Mouse (Mus musculus) embryonic fibroblast, embryonic 13.5 days (primary cell): ENCODE measurements around the gene Gm43738.
A peak's percentile ranks its signal among the peaks of the same experiment; 100 is the strongest.

Experiments used
- CTCF ChIP-seq: IDR thresholded peaks from 2 replicates; pipeline ENCODE4 v1.5.1; 2011; ENCODE audit warnings: mild to moderate bottlenecking, control low read depth, low read length, moderate library complexity, borderline replicate concordance; ENCODE audit not compliant: insufficient read depth
- POLR2A ChIP-seq: IDR thresholded peaks from 2 replicates; pipeline ENCODE4 v1.6.1; 2011; ENCODE audit warnings: low read depth, mild to moderate bottlenecking, control low read depth, low read length, moderate library complexity

DNA sequence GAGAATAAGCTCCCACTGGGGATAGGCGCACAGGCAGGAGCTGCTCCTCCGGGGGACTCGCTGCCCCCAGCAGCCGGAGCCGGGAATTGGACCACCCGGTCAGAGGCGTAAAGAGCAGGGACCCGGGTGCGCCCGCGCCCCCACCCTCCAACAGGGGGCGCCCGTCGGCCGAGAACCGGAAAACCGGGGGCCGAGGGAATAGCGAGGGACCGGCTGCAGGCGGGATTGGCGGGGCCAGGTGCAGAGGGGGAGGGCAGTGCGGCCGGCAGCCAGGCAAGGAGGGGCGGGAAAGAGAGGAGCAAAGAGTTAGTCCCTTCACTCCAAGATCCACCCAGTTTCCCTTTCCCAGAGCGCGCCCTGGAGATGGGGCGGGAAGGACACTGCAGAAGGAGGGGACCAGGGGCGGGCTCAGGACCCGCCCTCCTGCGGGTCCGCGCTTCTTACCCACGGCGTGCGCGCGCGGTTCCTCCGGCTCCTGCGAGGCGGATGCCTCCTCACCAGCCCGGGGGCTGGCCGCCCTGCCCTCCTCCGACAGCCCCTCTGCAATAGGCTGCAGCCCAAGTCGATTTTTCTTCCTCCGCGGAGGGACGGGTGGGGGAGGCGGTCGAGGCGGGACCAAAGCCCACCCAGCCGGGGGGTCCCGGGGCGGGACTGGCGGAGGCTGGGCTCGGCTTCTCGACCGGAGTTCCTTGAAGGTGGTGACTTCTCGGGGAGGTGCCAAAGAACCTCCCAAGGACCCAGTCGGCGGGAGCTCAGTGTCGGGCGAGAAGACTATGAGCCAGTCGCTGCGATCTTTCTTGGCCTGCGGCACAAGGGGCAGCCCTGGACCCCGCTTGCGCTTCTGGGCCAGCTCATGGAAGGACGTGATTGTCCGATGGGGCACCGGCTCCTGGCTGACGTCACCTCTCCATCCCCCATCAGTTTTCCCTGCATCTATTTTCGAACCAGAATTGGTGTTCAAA is 9.9 kb downstream of the Gm43738 start:
- TF ChIP-seq CTCF (peak; percentile 28; the same call in 1 of the 2 replicates), POLR2A (peak; percentile 65)
